9 mouse cellular contexts compared by ENCODE assay signal in the genomic region with DNA sequence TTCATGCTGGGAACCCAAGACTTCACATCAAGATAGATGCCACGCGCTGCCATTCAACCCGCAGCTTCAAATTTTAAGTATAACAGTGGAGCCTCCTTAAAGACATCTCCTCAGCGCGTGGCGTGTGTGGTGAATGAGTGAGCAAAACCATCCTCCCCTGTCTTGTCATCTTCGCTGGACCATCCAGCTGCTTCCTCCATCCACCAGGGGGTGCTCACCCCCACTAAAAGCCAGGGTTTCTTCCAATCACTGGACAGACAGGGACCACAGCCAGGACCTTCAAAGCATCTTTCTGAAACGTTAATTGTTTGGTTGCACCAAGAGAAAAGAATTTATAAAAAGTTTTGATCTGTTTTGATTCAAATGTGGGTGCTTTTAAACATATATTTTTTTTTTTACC.
DNase-seq lines count a peak whose midpoint lies in the region; ATAC-seq and TF ChIP-seq lines count a peak whose summit lies in the region.
"Had no signal": no experiment of that assay in that cellular context is flagged by ENCODE, and none has a peak within 500 bp of the region (broad histone marks: within the 10 kb centered on the region; RNA-seq: fewer than 3 reads in every experiment).

No protein-coding gene starts in this region.

- no peak overlapping the region for H3K9ac ChIP-seq in midbrain, embryonic 14.5 days (replicated peaks; ENCODE audit: low read length)
- H3K9ac ChIP-seq: heart, embryonic 15.5 days had no signal

- 0 out of 2 replicates have a peak, but pooled peaks cover 4% of the 10 kb centered on the region for H3K9me3 ChIP-seq in midbrain, embryonic 14.5 days (ENCODE audit: control insufficient read depth, low read length)
- H3K9me3 ChIP-seq: heart, embryonic 15.5 days had no signal

- H3K4me2 ChIP-seq in midbrain, embryonic 14.5 days (ENCODE audit: low read length), result no peak overlapping the region
- H3K4me2 ChIP-seq: heart, embryonic 15.5 days had no signal

- TF ChIP-seq CTCF in left cerebral cortex, adult 2 months (IDR thresholded peaks at IDR 0.05), result peak; percentile 83

- H3K27me3 ChIP-seq in midbrain, embryonic 14.5 days (ENCODE audit: control insufficient read depth, insufficient read depth, low read length), result no peaks in the 10 kb centered on the region

- no peaks in the 10 kb centered on the region for H3K36me3 ChIP-seq in midbrain, embryonic 14.5 days (ENCODE audit: control insufficient read depth, insufficient read depth, low read length)
- H3K36me3 ChIP-seq: heart, embryonic 15.5 days had no signal

- no peak overlapping the region for H3K27ac ChIP-seq in left cerebral cortex, adult 2 months
- H3K27ac ChIP-seq in midbrain, embryonic 14.5 days (replicated peaks; ENCODE audit: low read depth, low read length), result no peak overlapping the region; the same call in 1 of the 2 replicates
- H3K27ac ChIP-seq: heart, embryonic 15.5 days had no signal

- no peaks in the 10 kb centered on the region for H3K4me1 ChIP-seq in midbrain, embryonic 14.5 days (ENCODE audit: control insufficient read depth, insufficient read depth, low read length)
- H3K4me1 ChIP-seq: heart, embryonic 15.5 days had no signal

- intact Hi-C loops in heart, postnatal 25 days (cut with DNase I), result loop anchor here (1.0 kb wide), 1 partner anchor 833 kb away; no protein-coding TSS in a partner anchor
- intact Hi-C loops in left cerebral cortex, adult 2 months (cut with DNase I), result loop anchor here (1.0 to 5.0 kb wide), 4 partner anchors 256 to 1066 kb away; a partner anchor contains a TSS

- DNase-seq in cerebellum, adult 11 months, result peak; percentile 5
- peak; percentile 61 for DNase-seq in ZHBTc4 (ENCODE audit: low read depth, low spot score)
- DNase-seq in embryo, embryonic 10.5 days (ENCODE audit: low spot score), result peak; percentile 83
- DNase-seq in heart, postnatal 25 days (ENCODE audit: low spot score), result peak; percentile 5
- DNase-seq in left cerebral cortex, adult 2 months (ENCODE audit: extremely low spot score in 1 of 2, low spot score in 2 of 2), result peak; percentile 60 to 76
- DNase-seq in midbrain, embryonic 14.5 days, result peak; percentile 86
- DNase-seq in urinary bladder, postnatal 25 days (ENCODE audit: low spot score), result peak; percentile 56

- ATAC-seq in cerebellum, adult (ENCODE audit: insufficient number of reproducible peaks, low FRiP score, low TSS enrichment), result no peak
- no peak for ATAC-seq in midbrain, embryonic 14.5 days (ENCODE audit: low FRiP score, low TSS enrichment)

- 30% methylated on average over 8 of the region's 8 CpGs for WGBS in midbrain, embryonic 14.5 days

- no peak overlapping the region for H3K4me3 ChIP-seq in left cerebral cortex, adult 2 months
- H3K4me3 ChIP-seq in midbrain, embryonic 14.5 days (replicated peaks; ENCODE audit: low read depth, low read length), result no peak overlapping the region
- H3K4me3 ChIP-seq: heart, embryonic 15.5 days had no signal

Comparison
In these comparisons a context has a peak if more than half of its experiments do, and no peak if none do; other contexts are left out.
1. DNase-seq: peak in every context shown above with its lines; median percentile 86 in midbrain, embryonic 14.5 days; 83 in embryo, embryonic 10.5 days; 68 in left cerebral cortex, adult 2 months; 61 in ZHBTc4; 56 in urinary bladder, postnatal 25 days; 5 in cerebellum, adult 11 months; 5 in heart, postnatal 25 days.